Mouse (Mus musculus) ES-E14 (cell line): ENCODE data around the gene Acp6. TPM values are rescaled to one million over a fixed set of nuclear protein-coding genes. Genes with fewer than 3 reads are reported as not detected.

ENCODE experiments used
- DNase-seq: peaks from one replicate; pipeline ENCODE4 v3.0.0-alpha.2; 2013; ENCODE audit warnings: low read depth, low spot score
- H3K27ac ChIP-seq: 2 replicates; pipeline ENCODE4 v1.5.1; 2012; ENCODE audit warnings: low read depth, mild to moderate bottlenecking, low read length, moderate library complexity, mixed read lengths; ENCODE audit not compliant: poor library complexity, insufficient read depth, severe bottlenecking
- H3K36me3 ChIP-seq: 2 replicates; pipeline ENCODE4 v1.6.1; 2012; ENCODE audit warnings: mild to moderate bottlenecking, low read length, moderate library complexity, mixed read lengths; ENCODE audit not compliant: control insufficient read depth, poor library complexity, insufficient read depth, severe bottlenecking
- H3K4me1 ChIP-seq, 2 experiments: fragments of 150-350 bp in 1 of 2; sonication (generic) in 1 of 2; 2 replicates each; pipeline ENCODE4 v1.6.1; 2012; ENCODE audit warnings: low read length in 2 of 2, mild to moderate bottlenecking in 1 of 2, mixed read lengths in 1 of 2; ENCODE audit not compliant: control insufficient read depth in 2 of 2, insufficient read depth in 2 of 2, poor library complexity in 1 of 2
- H3K4me3 ChIP-seq, 2 experiments: fragments of 150-350 bp in 1 of 2; sonication (generic) in 1 of 2; 2 replicates each; pipeline ENCODE4 v1.5.1; 2012; ENCODE audit warnings: low read length in 2 of 2, low read depth in 1 of 2, mild to moderate bottlenecking in 1 of 2, mixed read lengths in 1 of 2; ENCODE audit not compliant: insufficient read depth in 1 of 2, poor library complexity in 1 of 2, severe bottlenecking in 1 of 2
- H3K9ac ChIP-seq: 2 replicates; pipeline ENCODE4 v1.6.1; 2012; ENCODE audit warnings: low read depth, mild to moderate bottlenecking, low read length, mixed read lengths; ENCODE audit not compliant: poor library complexity, insufficient read depth, severe bottlenecking
- H3K9me3 ChIP-seq: fragments of 150-350 bp; sonication (generic); 2 replicates; pipeline ENCODE4 v1.6.1; 2012; ENCODE audit warnings: low read depth, mild to moderate bottlenecking, low read length; ENCODE audit not compliant: control insufficient read depth, insufficient read depth
- CHD2 ChIP-seq: IDR thresholded peaks from 2 replicates; pipeline ENCODE4 v1.6.1; 2014; ENCODE audit warnings: mild to moderate bottlenecking, low read depth, low read length, inconsistent platforms
- HCFC1 ChIP-seq: IDR thresholded peaks from 2 replicates; pipeline ENCODE4 v1.6.1; 2012; ENCODE audit warnings: low read length, inconsistent platforms, borderline replicate concordance; ENCODE audit not compliant: insufficient read depth
- MAFK ChIP-seq: IDR thresholded peaks from 2 replicates; pipeline ENCODE4 v1.6.1; 2014; ENCODE audit warnings: mild to moderate bottlenecking, low read depth, low read length, inconsistent platforms; ENCODE audit not compliant: insufficient read depth
- ZC3H11A ChIP-seq: IDR thresholded peaks from 2 replicates; pipeline ENCODE4 v1.6.1; 2012; ENCODE audit warnings: low read depth, mild to moderate bottlenecking, inconsistent platforms, low read length, borderline replicate concordance
- ZNF384 ChIP-seq: IDR thresholded peaks from 2 replicates; pipeline ENCODE4 v1.6.1; 2012; ENCODE audit warnings: low read depth, low read length, inconsistent platforms
- in situ Hi-C, 2 experiments: fragments of 600-800 bp; cut with MboI; formaldehyde crosslinking; loops; one replicate each; pipeline ENCODE4 v1.15.1; 2025; ENCODE audit warnings: low sequenced_read_pairs in 2 of 2, inconsistent platforms in 1 of 2; ENCODE audit not compliant: unreplicated experiment in 2 of 2
- total RNA-seq: library from RNA; depleted of rRNA; stranded (reverse); fragments of 300-350 nt; gene quantifications from 2 replicates; pipeline ENCODE4 v1.2.3, GENCODE M21; 2012

The Acp6 gene
- total RNA-seq, 1 experiment = 152 TPM

DNA sequence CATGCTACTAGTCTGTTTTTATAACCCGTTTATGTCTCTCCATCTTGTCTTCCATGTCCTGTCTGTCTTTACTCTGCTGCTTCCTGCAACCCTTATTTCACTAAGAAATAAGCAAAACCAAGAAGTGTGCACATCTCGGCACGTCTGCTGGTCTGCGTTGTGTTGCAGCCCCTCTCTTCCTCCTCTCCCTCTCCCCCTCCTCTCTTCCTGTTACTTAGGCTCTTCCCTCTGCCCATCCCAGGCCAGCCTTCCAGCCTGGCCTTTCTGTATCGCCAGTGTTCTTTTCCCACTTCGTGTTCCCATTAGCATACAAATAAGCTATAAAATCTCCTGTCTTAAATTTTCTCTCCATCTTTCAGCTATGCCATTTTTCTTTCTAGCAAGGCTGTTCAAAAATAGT, 21.9 kb downstream of the Acp6 start:
- no peak overlapping the region for H3K4me3 ChIP-seq
- TF ChIP-seq MAFK = no peak
- no peak for TF ChIP-seq ZNF384
- no peak for TF ChIP-seq ZC3H11A
- no peak for TF ChIP-seq CHD2
- TF ChIP-seq HCFC1 = no peak
- peaks cover 5% of the 10 kb centered on the region for H3K36me3 ChIP-seq
- in situ Hi-C loops = loop anchor here (10.0 to 25.0 kb wide), 2 partner anchors 243 to 246 kb away; partner anchors contain the start of gene Gja8 (in 1 of the 2)
- peaks cover 3 to 10% of the 10 kb centered on the region in 2 experiments; a peak in 2 of 4 replicates for H3K4me1 ChIP-seq
- DNase-seq = no peak
- H3K9ac ChIP-seq = no peak overlapping the region
- H3K27ac ChIP-seq = no peak overlapping the region
- no peaks in the 10 kb centered on the region for H3K9me3 ChIP-seq

DNA sequence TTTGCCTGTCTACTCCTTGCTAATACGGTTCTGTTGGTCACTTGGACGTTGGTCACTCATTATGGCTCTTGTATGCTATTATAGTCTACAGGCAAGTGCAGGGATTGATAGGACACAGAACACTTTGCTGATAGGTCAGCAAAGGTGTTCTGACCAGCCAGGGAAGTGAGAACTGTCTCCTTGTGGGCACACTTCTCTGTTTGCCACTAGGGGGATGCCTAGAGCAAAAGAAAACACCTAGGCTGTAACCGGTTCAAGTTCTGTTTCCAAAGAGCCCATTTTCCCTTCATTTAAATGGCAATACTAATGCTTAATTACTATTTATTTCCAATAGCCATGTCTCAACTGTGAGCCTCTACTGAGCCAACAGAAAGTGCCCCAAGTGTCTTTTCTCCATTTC, 25.2 kb downstream of the Acp6 start:
- H3K27ac ChIP-seq = no peak overlapping the region
- TF ChIP-seq MAFK (no peak), CHD2 (no peak), HCFC1 (no peak), ZNF384 (no peak), ZC3H11A (no peak)
- H3K4me3 ChIP-seq = no peak overlapping the region
- no peaks in the 10 kb centered on the region for H3K9me3 ChIP-seq
- in situ Hi-C loops = loop anchor here (10.0 to 25.0 kb wide), 2 partner anchors 247 to 249 kb away; partner anchors contain the start of gene Gja8 (in 1 of the 2)
- H3K9ac ChIP-seq = no peak overlapping the region
- no peak for DNase-seq
- H3K36me3 ChIP-seq = no peaks in the 10 kb centered on the region
- H3K4me1 ChIP-seq = peaks cover 4 to 14% of the 10 kb centered on the region in 2 experiments; a peak in 3 of 4 replicates

DNA sequence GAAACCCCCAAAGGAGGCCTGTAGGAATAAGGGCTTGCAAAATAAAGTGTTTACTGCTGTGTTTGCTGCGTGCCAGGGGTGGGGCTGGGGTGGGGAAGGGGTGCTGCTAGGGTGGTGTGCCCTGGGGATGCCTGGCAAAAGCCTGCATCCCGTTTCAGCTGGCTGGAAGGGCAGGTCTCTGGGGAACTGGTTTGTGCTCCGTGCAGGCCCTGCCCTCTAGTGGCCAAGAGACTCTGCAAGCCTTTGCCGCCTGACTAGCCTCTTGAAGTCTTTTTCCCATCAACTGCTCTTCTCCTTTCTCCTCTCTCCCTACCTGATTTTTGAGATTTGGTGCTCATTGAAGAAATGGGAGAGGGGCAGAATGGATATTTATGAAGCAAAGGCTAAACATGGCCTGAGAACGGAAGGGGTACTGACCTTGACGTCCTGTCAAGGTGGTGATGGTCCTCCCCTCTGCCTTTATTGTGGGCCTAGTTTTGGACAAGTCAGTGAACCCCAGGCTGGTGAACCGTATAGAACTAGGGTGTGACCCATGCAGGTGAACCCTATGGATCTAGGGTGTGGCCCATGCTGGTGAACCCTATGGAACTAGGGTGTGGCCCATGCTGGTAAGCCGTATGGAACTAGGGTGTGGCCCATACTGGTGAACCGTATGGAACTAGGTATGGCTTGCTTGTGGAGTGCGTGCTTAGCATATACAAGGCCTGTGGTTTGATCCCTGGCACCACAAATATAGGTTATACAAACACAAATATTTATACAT, 26.7 kb downstream of the Acp6 start:
- no peaks in the 10 kb centered on the region for H3K36me3 ChIP-seq
- in situ Hi-C loops = loop anchor here (10.0 to 25.0 kb wide), 2 partner anchors 248 to 250 kb away; partner anchors contain the start of gene Gja8 (in 1 of the 2)

DNA sequence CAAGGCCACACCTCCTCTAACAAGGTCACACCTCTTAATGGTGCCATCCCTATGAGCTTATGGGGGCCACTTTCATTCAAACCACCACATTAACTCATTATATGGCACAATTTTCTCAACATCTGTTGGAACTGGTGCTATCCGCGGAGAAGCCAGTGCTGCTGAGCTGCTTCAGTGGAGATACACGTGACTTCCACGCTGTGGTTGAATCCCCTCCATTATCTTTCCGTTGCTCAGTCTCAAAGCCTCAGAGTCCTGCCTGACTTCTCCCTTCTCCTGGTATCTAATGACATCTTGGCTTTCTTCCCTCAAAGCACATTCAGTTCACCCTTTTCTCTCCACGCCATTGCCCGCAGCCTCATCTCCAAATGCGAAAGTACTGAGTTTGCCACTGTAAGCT, 38.0 kb downstream of the Acp6 start:
- H3K36me3 ChIP-seq = no peaks in the 10 kb centered on the region
- no peak overlapping the region for H3K4me3 ChIP-seq
- no peak overlapping the region for H3K27ac ChIP-seq
- DNase-seq = no peak
- no peaks in the 10 kb centered on the region for H3K4me1 ChIP-seq
- in situ Hi-C loops = loop anchor here in 1 of 2 experiments (25.0 kb wide), 1 partner anchor 259 kb away; the partner anchor contains the start of gene Gja8
- H3K9me3 ChIP-seq = no peaks in the 10 kb centered on the region
- TF ChIP-seq ZC3H11A (no peak), HCFC1 (no peak), MAFK (no peak), ZNF384 (no peak), CHD2 (no peak)
- no peak overlapping the region for H3K9ac ChIP-seq

More for the DNA sequence above, 26.7 kb downstream of the Acp6 start:
- TF ChIP-seq ZC3H11A (peak; percentile 68), MAFK (no peak)
- peak; percentile 41 for DNase-seq
- H3K4me3 ChIP-seq = no peak overlapping the region
- no peaks in the 10 kb centered on the region for H3K9me3 ChIP-seq
- H3K27ac ChIP-seq = no peak overlapping the region
- no peak overlapping the region for H3K9ac ChIP-seq
- H3K4me1 ChIP-seq = peaks cover 6 to 19% of the 10 kb centered on the region in 2 experiments; a peak in 3 of 4 replicates

DNA sequence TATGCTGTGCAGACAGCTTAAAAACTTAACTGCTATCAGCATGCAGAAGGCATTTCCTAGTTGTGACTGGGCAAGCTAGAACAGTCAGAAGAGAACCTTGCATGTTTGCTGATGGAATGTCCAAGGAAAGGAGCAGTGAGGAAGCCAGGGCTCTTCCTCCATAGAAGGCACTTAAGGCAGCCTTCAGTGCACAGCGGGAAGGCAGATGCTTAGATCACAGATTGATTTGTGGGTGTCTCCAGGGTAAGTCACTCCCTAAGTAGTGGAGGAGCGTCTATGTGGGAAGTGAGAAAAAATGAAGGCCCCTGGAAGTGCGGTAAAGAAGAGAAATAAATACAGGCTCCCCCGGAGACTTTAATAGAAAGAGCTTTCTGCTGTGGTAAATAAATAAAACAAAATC, 40.7 kb downstream of the Acp6 start:
- H3K36me3 ChIP-seq = no peaks in the 10 kb centered on the region
- in situ Hi-C loops = loop anchor here in 1 of 2 experiments (25.0 kb wide), 1 partner anchor 262 kb away; the partner anchor contains the start of gene Gja8
- H3K9me3 ChIP-seq = no peaks in the 10 kb centered on the region
- no peak for DNase-seq
- TF ChIP-seq CHD2 = no peak
- TF ChIP-seq HCFC1 = no peak
- TF ChIP-seq ZNF384 = no peak
- no peak overlapping the region for H3K9ac ChIP-seq
- H3K4me3 ChIP-seq = no peak overlapping the region
- H3K27ac ChIP-seq = no peak overlapping the region
- no peaks in the 10 kb centered on the region; a peak in 1 of 4 replicates for H3K4me1 ChIP-seq
